Mouse (Mus musculus) ES-E14 (cell line): Measurements from ENCODE around the gene 4930539E08Rik.
A peak's percentile ranks its signal among the peaks of the same experiment; 100 is the strongest.

Experiments used
- CHD2 ChIP-seq: IDR thresholded peaks from 2 replicates; pipeline ENCODE4 v1.6.1; 2014; ENCODE audit warnings: mild to moderate bottlenecking, low read depth, low read length, inconsistent platforms
- HCFC1 ChIP-seq: IDR thresholded peaks from 2 replicates; pipeline ENCODE4 v1.6.1; 2012; ENCODE audit warnings: low read length, inconsistent platforms, borderline replicate concordance; ENCODE audit not compliant: insufficient read depth
- MAFK ChIP-seq: IDR thresholded peaks from 2 replicates; pipeline ENCODE4 v1.6.1; 2014; ENCODE audit warnings: mild to moderate bottlenecking, low read depth, low read length, inconsistent platforms; ENCODE audit not compliant: insufficient read depth
- ZC3H11A ChIP-seq: IDR thresholded peaks from 2 replicates; pipeline ENCODE4 v1.6.1; 2012; ENCODE audit warnings: low read depth, mild to moderate bottlenecking, inconsistent platforms, low read length, borderline replicate concordance
- ZNF384 ChIP-seq: IDR thresholded peaks from 2 replicates; pipeline ENCODE4 v1.6.1; 2012; ENCODE audit warnings: low read depth, low read length, inconsistent platforms

- TF ChIP-seq ZC3H11A (peak; percentile 74; the same call in 1 of the 2 replicates), HCFC1 (no peak; the same call in 1 of the 2 replicates), CHD2 (no peak), MAFK (no peak), ZNF384 (no peak)
These were observed 11.3 kb upstream of the 4930539E08Rik start for GRCm38 (mm10) chr17:28926380-28926779.
